Mouse (Mus musculus): Measurements from ENCODE around the gene Naf1. TPM values are rescaled to one million over a fixed set of nuclear protein-coding genes. Genes with fewer than 3 reads are reported as not detected.

The Naf1 gene
- 10 to 100 TPM; 14.2 to 14.3 TPM for total RNA-seq (2021)

GRCm38 (mm10) chr8:66860023-66860422 is at the start of gene Naf1:
Gene Naf1 (plus strand): TSS chr8:66860217.
- peak; percentile 95 to 97 for DNase-seq (ENCODE audit: low spot score in 2 of 2)
- intact Hi-C loops (cut with DNase I) = loop anchor here (5.0 kb wide), 1 partner anchor 163 kb away; the partner anchor contains the start of gene Npy1r

- intact Hi-C loops (cut with DNase I) = loop anchor here (5.0 kb wide), 1 partner anchor 164 kb away; the partner anchor contains the start of gene Npy1r
These were observed 1.0 kb downstream of the Naf1 start for GRCm38 (mm10) chr8:66860921-66861588.

GRCm38 (mm10) chr8:66861589-66862500 is 1.8 kb downstream of the Naf1 start:
- peak in 1 of 2 experiments; percentile 56 for DNase-seq (ENCODE audit: low spot score in 2 of 2)
- intact Hi-C loops (cut with DNase I) = loop anchor here (5.0 kb wide), 1 partner anchor 165 kb away; the partner anchor contains the start of gene Npy1r

More at GRCm38 (mm10) chr8:66860921-66861588, 1.0 kb downstream of the Naf1 start:
- DNase-seq (ENCODE audit: low spot score in 2 of 2) = peak in 1 of 2 experiments; percentile 17

GRCm38 (mm10) chr8:66863761-66864160 is 3.7 kb downstream of the Naf1 start:
- DNase-seq (ENCODE audit: low spot score in 2 of 2) = no peak
- intact Hi-C loops (cut with DNase I) = loop anchor here (5.0 kb wide), 1 partner anchor 166 kb away; the partner anchor contains the start of gene Npy1r

GRCm38 (mm10) chr8:66865120-66865519 is 5.1 kb downstream of the Naf1 start:
- no peak for DNase-seq (ENCODE audit: low spot score in 2 of 2)
- intact Hi-C loops (cut with DNase I) = loop anchor here (5.0 kb wide), 1 partner anchor 317 kb away; no protein-coding TSS in a partner anchor

- intact Hi-C loops (cut with DNase I) = loop anchor here (5.0 kb wide), 1 partner anchor 315 kb away; no protein-coding TSS in a partner anchor
These were observed 7.7 kb downstream of the Naf1 start for GRCm38 (mm10) chr8:66867679-66868078.

GRCm38 (mm10) chr8:66869211-66869932 is 9.4 kb downstream of the Naf1 start:
- no peak for DNase-seq (ENCODE audit: low spot score in 2 of 2)
- intact Hi-C loops (cut with DNase I) = loop anchor here (5.0 kb wide), 1 partner anchor 313 kb away; no protein-coding TSS in a partner anchor

More at GRCm38 (mm10) chr8:66867679-66868078, 7.7 kb downstream of the Naf1 start:
- peak in 1 of 2 experiments; percentile 55 for DNase-seq (ENCODE audit: low spot score in 2 of 2)

GRCm38 (mm10) chr8:66883866-66884265 is 23.8 kb downstream of the Naf1 start:
- intact Hi-C loops (cut with DNase I) = no loop called here
- peak in 1 of 2 experiments; percentile 75 for DNase-seq (ENCODE audit: low spot score in 2 of 2)

- no peak for DNase-seq (ENCODE audit: low spot score in 2 of 2)
- intact Hi-C loops (cut with DNase I) = no loop called here
These were observed 31.9 kb downstream of the Naf1 start for GRCm38 (mm10) chr8:66891879-66892278.

GRCm38 (mm10) chr8:66905000-66905399 is 45.0 kb downstream of the Naf1 start:
- intact Hi-C loops (cut with DNase I) = loop anchor here (5.0 kb wide), 1 partner anchor 148 kb away; no protein-coding TSS in a partner anchor
- DNase-seq (ENCODE audit: low spot score in 2 of 2) = no peak

GRCm38 (mm10) chr8:66905557-66905956 is 45.5 kb downstream of the Naf1 start:
- intact Hi-C loops (cut with DNase I) = loop anchor here (5.0 kb wide), 1 partner anchor 148 kb away; no protein-coding TSS in a partner anchor
- peak in 1 of 2 experiments; percentile 52 for DNase-seq (ENCODE audit: low spot score in 2 of 2)

- intact Hi-C loops (cut with DNase I) = loop anchor here (5.0 kb wide), 1 partner anchor 149 kb away; no protein-coding TSS in a partner anchor
- peak in 1 of 2 experiments; percentile 26 for DNase-seq (ENCODE audit: low spot score in 2 of 2)
These were observed 46.1 kb downstream of the Naf1 start for GRCm38 (mm10) chr8:66906116-66906515.

GRCm38 (mm10) chr8:66910684-66911083 is 50.7 kb downstream of the Naf1 start:
- no peak for DNase-seq (ENCODE audit: low spot score in 2 of 2)
- intact Hi-C loops (cut with DNase I) = no loop called here

- DNase-seq (ENCODE audit: low spot score in 2 of 2) = no peak
- intact Hi-C loops (cut with DNase I) = no loop called here
These were observed 53.9 kb downstream of the Naf1 start for GRCm38 (mm10) chr8:66913616-66914536.

GRCm38 (mm10) chr8:66916056-66916455 is 56.0 kb downstream of the Naf1 start:
- intact Hi-C loops (cut with DNase I) = no loop called here
- DNase-seq (ENCODE audit: low spot score in 2 of 2) = no peak

- no peak for DNase-seq (ENCODE audit: low spot score in 2 of 2)
- intact Hi-C loops (cut with DNase I) = no loop called here
These were observed 57.9 kb downstream of the Naf1 start for GRCm38 (mm10) chr8:66917695-66918467.

- DNase-seq (ENCODE audit: low spot score in 2 of 2) = no peak
- intact Hi-C loops (cut with DNase I) = no loop called here
These were observed 58.5 kb downstream of the Naf1 start for GRCm38 (mm10) chr8:66918471-66918870.

Data from left cerebral cortex, postnatal 25 days (tissue).